Mouse (Mus musculus) mouse trophoblast stem cell (cell line): ENCODE results near the gene Dtd1.

Source experiments
- in situ Hi-C, 2 experiments: fragments of 300-500 bp; cut with MseI, MboI; formaldehyde crosslinking; loops; 2 replicates in 1 of 2; 3 replicates in 1 of 2; pipeline ENCODE4 v1.15.1; 2025

Dtd1 gene

DNA sequence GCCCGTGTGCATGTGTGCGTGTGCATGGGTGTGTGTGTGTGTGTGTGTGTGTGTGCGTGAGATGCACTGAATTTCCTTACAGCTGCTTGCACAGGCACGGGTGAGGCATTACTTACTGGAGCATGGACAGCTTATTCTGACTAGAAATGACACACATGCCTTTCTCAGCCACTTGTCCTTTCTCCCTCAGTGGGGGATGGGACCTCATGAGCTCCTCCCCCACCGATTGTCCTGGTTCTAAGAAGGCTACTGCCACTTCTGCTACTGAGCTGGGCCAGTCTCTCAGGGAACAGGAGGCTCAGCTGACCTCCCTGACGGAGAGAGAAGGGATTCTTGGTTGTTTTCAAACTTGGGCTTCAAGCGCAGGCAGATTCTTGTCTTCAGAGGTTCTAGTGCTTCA lies 40.4 kb downstream of the Dtd1 start:
- in situ Hi-C loops: no loop called here

DNA sequence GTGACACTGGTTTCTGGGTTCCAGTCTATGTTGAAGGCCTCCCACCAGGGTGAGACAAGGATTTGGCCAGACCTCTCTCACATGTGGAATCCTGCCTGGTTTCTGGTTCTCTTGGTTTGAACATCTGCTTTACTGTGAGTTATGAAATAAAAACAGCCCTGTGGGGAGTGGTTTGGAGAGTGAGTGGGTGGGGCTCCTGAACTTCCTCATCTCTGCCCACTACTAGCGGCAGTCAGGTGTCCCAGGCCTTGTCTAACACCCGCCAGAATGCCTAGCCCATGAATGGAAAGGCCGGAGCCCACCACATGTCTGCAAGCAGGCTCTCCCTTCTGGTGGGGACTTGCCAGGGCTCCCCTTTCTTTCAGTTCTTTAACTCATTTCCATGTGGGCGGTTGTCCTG lies 42.3 kb downstream of the Dtd1 start:
- in situ Hi-C loops: no loop called here

- in situ Hi-C loops: no loop called here
These were observed 46.7 kb downstream of the Dtd1 start for GRCm38 (mm10) chr2:144646360-144646759.

GRCm38 (mm10) chr2:144647151-144647550 lies 47.5 kb downstream of the Dtd1 start:
- in situ Hi-C loops: no loop called here

DNA sequence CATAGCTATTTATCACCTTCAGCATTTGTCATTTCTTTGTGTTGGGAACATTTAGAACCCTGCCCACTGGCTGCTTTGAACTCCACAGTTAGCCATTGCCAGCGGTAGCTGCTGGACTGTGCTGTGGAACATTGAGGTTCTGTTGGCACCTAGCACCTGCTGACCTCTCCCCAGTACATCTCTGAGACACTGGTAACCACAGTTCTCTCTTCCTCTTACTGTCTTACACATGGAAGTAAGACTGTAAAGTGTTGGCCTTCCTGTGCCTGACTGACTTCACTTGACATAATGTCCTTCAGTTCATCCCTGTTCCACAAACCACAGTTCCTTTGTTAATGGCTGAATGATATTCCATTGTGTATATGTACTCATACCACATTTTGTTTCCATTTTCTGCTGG lies 50.3 kb downstream of the Dtd1 start:
- in situ Hi-C loops: no loop called here

- in situ Hi-C loops: no loop called here
These were observed 53.1 kb downstream of the Dtd1 start for GRCm38 (mm10) chr2:144652841-144653240.

DNA sequence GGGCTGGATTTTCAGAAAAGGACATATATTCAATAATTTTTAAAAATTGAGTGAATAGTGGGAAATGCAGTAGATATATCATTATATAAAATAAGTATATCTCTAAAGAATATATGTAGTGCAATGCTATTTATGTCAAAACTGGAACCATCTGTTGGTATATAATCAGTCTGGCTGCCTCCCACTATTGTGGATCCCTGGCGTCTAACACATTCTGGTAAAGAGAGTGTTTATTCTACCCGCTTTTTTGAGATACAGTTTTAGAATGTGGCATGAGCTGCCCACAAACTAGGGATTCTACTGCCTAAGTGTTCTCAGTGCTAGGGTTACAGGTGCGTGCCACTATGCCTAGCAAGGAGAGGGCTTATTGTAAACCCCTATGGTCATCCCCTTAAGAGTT lies 55.6 kb downstream of the Dtd1 start:
- in situ Hi-C loops: no loop called here

DNA sequence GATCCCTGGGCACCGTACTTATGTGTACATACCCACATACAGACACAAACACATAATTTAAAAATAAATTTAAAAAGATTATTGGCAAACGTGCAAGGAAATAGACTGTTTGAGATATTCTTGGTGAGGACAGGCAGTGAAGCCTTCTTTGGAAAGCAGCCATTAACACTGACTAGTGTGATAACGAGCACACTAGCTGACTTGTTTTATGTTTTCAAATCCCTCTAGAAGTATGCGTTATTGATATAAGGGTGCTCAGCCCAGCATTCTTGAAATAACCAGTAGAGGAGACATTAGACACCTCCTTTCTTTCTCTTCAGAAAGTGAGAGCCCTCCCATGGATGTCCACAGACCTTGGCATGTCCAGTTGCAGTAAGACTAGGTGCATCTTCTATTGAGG lies 68.8 kb downstream of the Dtd1 start:
- in situ Hi-C loops: no loop called here

DNA sequence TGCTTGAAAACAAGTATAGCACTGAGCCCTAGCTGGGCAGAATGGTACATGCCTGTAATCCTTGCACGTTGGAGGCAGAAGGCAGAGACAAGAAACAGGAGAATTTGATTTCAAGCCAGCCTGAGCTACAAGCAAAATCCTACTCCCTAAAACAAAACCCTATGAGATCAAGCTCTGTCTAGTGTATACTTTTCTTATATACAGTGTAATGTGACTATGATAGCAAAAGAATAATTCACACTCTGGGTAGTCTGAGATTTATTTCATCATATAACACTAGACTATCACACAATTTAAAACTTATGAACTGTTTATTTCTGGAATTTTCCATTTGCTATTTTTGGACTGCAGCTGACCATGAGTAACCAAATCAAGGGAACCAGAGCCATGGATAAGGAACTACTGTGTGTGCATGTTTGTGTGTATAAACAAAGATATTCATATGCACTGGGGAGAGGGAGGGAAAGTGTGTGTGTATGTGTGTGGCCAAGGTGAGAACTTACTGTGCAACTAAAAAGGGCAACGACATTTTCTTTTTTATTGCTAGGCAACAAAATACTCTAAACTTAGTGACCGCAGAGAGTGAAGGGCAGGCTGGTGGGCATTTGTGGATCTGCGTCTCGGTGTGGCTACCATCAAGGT lies 70.7 kb downstream of the Dtd1 start:
- in situ Hi-C loops: no loop called here

DNA sequence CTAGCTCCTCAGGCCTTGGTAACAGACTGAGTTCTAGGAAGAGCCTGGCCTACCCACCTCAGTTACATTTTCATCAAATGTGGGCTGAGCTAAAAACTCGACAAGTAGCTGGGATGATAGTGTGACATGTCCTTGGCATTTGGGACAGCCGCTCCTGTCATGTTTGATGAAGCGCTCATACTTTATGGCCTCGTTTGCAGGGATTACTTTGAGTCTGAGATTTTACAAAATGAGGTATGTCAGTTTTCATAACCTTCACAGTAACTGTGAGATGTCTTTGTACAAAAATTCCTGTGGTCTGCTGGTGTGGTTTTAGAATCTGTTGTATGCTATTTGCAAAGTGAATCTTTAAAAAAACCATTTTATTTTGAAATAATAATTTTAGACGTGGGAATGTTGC lies 72.7 kb downstream of the Dtd1 start:
- in situ Hi-C loops: no loop called here

- in situ Hi-C loops: no loop called here
These were observed 77.0 kb downstream of the Dtd1 start for GRCm38 (mm10) chr2:144676546-144677228.

- in situ Hi-C loops: no loop called here
These were observed 77.5 kb downstream of the Dtd1 start for GRCm38 (mm10) chr2:144677229-144677571.

GRCm38 (mm10) chr2:144678779-144679178 lies 79.1 kb downstream of the Dtd1 start:
- in situ Hi-C loops: no loop called here

- in situ Hi-C loops: no loop called here
These were observed 79.7 kb downstream of the Dtd1 start for GRCm38 (mm10) chr2:144679394-144679793.

DNA sequence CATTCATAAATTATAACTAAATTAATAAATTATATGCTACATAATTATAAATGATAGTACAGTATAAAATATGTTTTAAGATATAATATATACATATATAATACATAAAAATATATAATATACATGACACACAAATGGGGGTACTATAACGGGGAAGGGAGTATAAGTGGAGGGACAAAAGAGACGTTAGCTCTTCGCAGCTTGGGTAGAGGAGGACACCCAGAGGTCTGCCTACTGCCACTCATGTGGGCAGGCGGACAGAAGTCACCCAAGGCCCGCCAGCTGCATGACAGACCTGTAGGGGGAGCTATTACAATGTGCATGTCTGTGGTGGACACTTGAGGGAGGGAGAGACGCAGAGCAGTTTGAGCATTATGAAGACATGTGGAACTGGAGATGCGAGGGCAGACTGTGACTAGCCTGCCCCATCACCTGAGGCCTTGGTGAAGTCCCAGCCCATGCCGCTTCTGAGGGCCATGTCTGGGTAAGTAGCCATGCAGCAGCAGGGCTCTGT lies 92.6 kb downstream of the Dtd1 start:
- in situ Hi-C loops: no loop called here

GRCm38 (mm10) chr2:144692777-144693176 lies 93.1 kb downstream of the Dtd1 start:
- in situ Hi-C loops: no loop called here

DNA sequence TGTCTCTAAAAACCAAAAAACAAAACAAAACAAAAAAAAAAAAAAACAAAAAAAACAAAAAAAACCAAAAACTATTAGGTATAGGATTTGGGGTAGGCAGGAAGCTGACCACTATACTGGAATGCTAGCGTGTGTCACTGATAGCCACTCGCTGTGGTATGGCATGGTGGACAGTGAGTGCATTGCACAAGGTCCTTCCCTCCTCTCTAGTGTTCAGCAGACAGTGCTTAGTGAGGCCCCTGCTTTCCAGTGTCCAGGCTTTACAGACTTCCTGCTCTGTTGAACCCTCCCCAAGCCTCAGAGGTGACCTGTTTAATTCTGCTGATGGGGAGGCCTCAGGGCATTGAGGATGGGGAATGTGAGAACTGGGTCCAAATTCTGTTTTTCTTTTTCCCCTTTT lies 95.2 kb downstream of the Dtd1 start:
- in situ Hi-C loops: no loop called here

DNA sequence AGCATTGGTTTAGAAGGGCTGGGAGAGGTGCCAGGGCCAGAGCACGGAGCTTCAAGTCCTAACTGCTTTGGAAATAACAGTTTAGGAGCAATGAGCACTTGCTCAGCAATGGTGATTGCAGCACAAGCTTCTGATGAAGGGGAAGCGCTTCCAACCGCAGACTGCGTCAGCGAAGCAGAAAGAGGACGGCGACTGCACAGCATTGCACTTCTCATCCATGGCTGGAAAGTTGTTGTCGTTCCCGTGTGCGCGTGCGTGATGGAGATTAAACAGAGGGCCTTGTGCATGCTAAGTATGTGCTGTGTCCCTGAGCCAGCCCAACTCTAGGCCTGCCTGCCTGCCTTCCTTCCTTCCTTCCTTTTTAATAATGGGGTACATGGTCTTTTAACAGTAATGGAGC lies 98.3 kb downstream of the Dtd1 start:
- in situ Hi-C loops: no loop called here

DNA sequence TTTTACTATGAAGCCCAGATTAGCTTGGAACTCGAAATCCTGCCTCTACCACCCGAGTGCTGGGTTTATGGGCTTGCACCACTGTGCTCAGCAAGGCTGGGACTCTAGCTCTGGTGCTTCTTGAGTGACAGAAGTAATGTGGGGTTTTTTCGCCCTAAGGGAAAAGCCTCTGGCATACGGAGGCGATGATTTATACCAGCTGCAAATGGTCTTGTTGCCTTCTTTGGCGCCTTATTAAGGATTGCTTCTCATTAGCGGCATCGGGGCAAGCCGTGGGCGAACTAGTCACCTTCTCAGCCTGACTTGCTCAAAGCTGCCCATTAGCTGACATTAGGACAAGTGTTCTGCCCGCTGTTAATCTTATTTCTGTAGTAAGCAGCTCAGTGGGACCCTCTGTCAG lies 100.9 kb downstream of the Dtd1 start:
- in situ Hi-C loops: no loop called here

DNA sequence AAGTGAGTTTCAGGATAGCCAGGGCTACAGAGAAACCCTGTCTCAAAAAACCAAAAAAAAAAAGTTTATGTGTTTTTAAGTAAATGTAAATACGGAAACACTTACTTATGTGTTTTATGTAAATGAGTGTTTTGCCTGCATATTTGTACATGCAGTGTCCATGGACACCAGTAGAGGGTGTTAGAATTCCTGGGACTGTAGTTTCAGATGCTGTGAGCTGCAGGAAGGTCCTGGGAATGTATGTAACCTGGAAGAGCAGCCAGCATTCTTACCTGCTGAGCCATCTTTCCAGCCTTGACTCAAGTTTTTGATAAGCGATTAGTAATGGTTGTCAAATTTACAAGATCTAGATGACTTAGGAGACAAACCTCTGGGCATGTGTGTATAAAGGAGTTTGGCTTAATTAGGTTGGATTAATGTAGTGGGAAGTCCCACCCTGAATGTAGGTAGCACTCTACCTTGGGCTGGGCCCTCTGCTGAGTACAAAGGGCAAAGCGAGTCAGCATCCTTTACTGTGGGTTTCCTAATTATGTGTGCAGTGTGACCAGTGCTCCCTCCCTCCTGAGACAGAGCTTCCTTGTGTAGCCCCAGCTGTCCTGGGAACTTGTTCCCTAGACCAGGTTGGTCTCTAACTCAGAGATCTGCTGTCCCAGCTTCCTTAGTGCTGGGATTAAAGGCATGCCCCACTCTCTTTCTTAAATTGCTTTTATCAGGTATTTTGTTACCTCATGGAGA lies 101.9 kb downstream of the Dtd1 start:
- in situ Hi-C loops: no loop called here

- in situ Hi-C loops: no loop called here
These were observed 109.6 kb downstream of the Dtd1 start for GRCm38 (mm10) chr2:144709285-144709684.

- in situ Hi-C loops: no loop called here
These were observed 110.0 kb downstream of the Dtd1 start for GRCm38 (mm10) chr2:144709704-144710103.

DNA sequence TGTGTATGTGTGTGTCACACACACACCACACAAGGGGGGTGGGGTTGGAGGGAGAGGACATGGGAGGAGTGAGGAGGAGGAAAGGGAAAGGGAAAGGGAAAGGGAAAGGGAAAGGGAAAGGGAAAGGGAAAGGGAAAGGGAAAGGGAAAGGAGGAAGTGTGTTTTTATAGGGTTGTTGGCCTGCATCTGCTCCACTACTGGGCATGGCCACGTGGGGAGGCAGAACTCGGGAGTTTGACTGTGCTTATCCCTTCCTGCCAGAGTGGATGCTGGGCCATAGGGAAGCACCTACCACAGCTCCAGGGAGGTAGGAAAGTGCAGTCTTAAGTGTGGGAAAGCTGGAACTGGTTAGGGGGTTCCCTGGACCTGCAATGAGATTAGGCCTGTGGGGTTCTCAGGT lies 114.9 kb downstream of the Dtd1 start:
- in situ Hi-C loops: no loop called here
